In the genomic region with DNA sequence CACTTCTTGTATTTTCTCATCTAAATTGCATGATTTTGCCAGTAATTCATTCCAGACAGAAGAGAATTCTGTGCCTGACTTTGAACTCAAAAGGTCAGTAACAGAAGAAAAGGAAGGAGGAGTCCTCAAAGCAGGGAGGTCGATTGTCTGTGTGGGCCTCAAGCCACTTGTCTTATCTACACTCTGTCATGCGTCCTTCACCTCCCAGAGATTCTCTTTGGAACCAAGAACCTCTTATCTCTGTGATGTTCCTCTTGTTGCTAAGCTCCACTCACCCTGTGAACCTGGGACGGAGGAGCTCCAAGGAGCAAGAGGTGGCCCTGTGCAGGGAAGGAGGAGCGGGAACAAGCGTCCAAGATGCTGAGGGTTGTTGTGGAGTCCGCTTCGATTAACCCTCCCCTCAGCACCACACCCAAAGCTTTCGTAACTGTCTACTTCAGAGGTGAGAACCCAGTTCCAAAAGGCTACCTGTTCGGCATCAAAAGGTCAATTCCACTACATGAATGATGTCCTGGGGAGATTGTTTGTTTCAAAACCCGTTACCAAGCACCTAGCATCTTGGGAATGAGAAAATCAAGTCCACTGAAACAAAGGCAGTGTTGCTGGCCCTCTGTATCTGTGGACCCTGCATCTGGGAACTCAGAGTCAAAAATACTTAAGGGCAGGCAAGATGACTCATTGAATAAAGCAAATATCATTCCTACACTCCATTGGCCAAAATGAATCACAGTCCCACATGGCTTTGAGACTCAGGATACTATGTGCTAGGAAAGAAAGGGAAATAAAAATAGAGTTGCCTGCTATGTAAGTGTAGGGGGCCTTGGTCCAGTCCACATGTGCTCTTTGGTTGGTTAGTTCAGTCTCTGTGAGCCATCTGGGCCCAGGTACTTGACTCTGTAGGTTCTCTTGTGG, we compare ENCODE assay signal across 22 mouse cellular contexts. TPM values are rescaled to one million over a fixed set of nuclear protein-coding genes. Genes with fewer than 3 reads are reported as not detected.
"Had no signal": no experiment of that assay in that cellular context is flagged by ENCODE, and none has a peak within 500 bp of the region (broad histone marks: within the 10 kb centered on the region; RNA-seq: fewer than 3 reads in every experiment).

A gene (plus strand): TSS at position 358 of the 912 bp plus-strand sequence.

- H3K4me3 ChIP-seq: kidney, embryonic 15.5 days; limb, embryonic 13.5 days; liver, embryonic 15.5 days; megakaryocyte, embryonic 14.5 days; midbrain, embryonic 13.5 days; myocyte; neural tube, embryonic 12.5 days had no signal

- H3K9ac ChIP-seq: kidney, embryonic 15.5 days; limb, embryonic 13.5 days; liver, embryonic 15.5 days; lung, embryonic 14.5 days; midbrain, embryonic 13.5 days; neural tube, embryonic 12.5 days had no signal

- H3K27ac ChIP-seq: kidney, embryonic 15.5 days; limb, embryonic 13.5 days; liver, embryonic 15.5 days; macrophage; midbrain, embryonic 13.5 days; neural tube, embryonic 12.5 days had no signal

- ATAC-seq: intestine, embryonic 16.5 days; midbrain, embryonic 13.5 days had no signal

- H3K9me3 ChIP-seq: kidney, embryonic 15.5 days; limb, embryonic 13.5 days; liver, embryonic 15.5 days; megakaryocyte, embryonic 14.5 days; midbrain, embryonic 13.5 days; neural tube, embryonic 12.5 days had no signal

- H3K4me2 ChIP-seq: kidney, embryonic 15.5 days; limb, embryonic 13.5 days; liver, embryonic 15.5 days; lung, embryonic 14.5 days; midbrain, embryonic 13.5 days; neural tube, embryonic 12.5 days had no signal

- DNase-seq: kidney, adult 2 months; kidney, postnatal 14 days; left cerebral cortex, postnatal 4 days; lung, embryonic 14.5 days; lung, postnatal 14 days; right cerebral cortex, postnatal 4 days; spleen, adult 18-20 months; thymus, postnatal 4 days had no signal

- H3K27me3 ChIP-seq: kidney, embryonic 15.5 days; limb, embryonic 13.5 days; midbrain, embryonic 13.5 days; neural tube, embryonic 12.5 days had no signal

- H3K36me3 ChIP-seq: limb, embryonic 13.5 days; liver, embryonic 15.5 days; midbrain, embryonic 13.5 days; neural tube, embryonic 12.5 days had no signal

RNA-seq across cellular contexts. Expression of the gene that starts here (rescaled TPM):
- total RNA-seq: layer of hippocampus, adult 8-10 months; layer of hippocampus, postnatal 14 days; left cerebral cortex, adult 18-20 months; left cerebral cortex, postnatal 10 days had no signal
- polyA plus RNA-seq: large intestine, adult 2 months; macrophage had no signal
